ENCODE assay signal across 9 mouse cellular contexts in genomic region chr2:84838993-84839980, GRCm38 (mm10). TPM values are rescaled to one million over a fixed set of nuclear protein-coding genes. Genes with fewer than 3 reads are reported as not detected.
DNase-seq lines count a peak whose midpoint lies in the region; ATAC-seq and TF ChIP-seq lines count a peak whose summit lies in the region.
"Had no signal": no experiment of that assay in that cellular context is flagged by ENCODE, and none has a peak within 500 bp of the region (broad histone marks: within the 10 kb centered on the region; RNA-seq: fewer than 3 reads in every experiment).

No protein-coding gene starts in this region.

- no peaks in the 10 kb centered on the region for H3K9me3 ChIP-seq in embryonic facial prominence, embryonic 12.5 days
- no peaks in the 10 kb centered on the region for H3K9me3 ChIP-seq in heart, embryonic 14.5 days (ENCODE audit: control insufficient read depth, low read length)
- no peaks in the 10 kb centered on the region for H3K9me3 ChIP-seq in limb, embryonic 14.5 days (ENCODE audit: control insufficient read depth, low read length)

- H3K27me3 ChIP-seq in embryonic facial prominence, embryonic 12.5 days, result peaks cover 4% of the 10 kb centered on the region; the same call in 1 of the 2 replicates
- H3K27me3 ChIP-seq in heart, embryonic 14.5 days (ENCODE audit: control insufficient read depth, insufficient read depth, low read length), result peaks cover 7% of the 10 kb centered on the region; the same call in 1 of the 2 replicates
- no peaks in the 10 kb centered on the region for H3K27me3 ChIP-seq in limb, embryonic 14.5 days (ENCODE audit: control insufficient read depth, insufficient read depth, low read length)

- peaks cover 14% of the 10 kb centered on the region for H3K4me1 ChIP-seq in embryonic facial prominence, embryonic 12.5 days
- H3K4me1 ChIP-seq in heart, embryonic 14.5 days (ENCODE audit: control insufficient read depth in 2 of 2, insufficient read depth in 2 of 2, low read length in 2 of 2), result peaks cover 22 to 26% of the 10 kb centered on the region in 2 experiments
- H3K4me1 ChIP-seq in limb, embryonic 14.5 days (ENCODE audit: control insufficient read depth, insufficient read depth, low read length), result peaks cover 20% of the 10 kb centered on the region

- H3K36me3 ChIP-seq in embryonic facial prominence, embryonic 12.5 days, result no peaks in the 10 kb centered on the region
- 0 out of 2 replicates have a peak, but pooled peaks cover 13% of the 10 kb centered on the region for H3K36me3 ChIP-seq in heart, embryonic 14.5 days (ENCODE audit: control insufficient read depth, insufficient read depth, low read length)
- H3K36me3 ChIP-seq in limb, embryonic 14.5 days (ENCODE audit: control insufficient read depth, insufficient read depth, low read length), result no peaks in the 10 kb centered on the region; the same call in 1 of the 2 replicates

- H3K4me3 ChIP-seq in embryonic facial prominence, embryonic 12.5 days, result peak overlapping the region; percentile 73
- peak overlapping the region; percentile 74 to 78 for H3K4me3 ChIP-seq in heart, embryonic 14.5 days (ENCODE audit: control insufficient read depth in 1 of 2, insufficient read depth in 1 of 2, low read depth in 1 of 2, low read length in 2 of 2)
- H3K4me3 ChIP-seq in limb, embryonic 14.5 days (replicated peaks; ENCODE audit: low read length), result peak overlapping the region; percentile 66

- peak; percentile 25 for ATAC-seq in embryonic facial prominence, embryonic 12.5 days (ENCODE audit: insufficient number of reproducible peaks, insufficient read depth, low FRiP score, low TSS enrichment)
- no peak for ATAC-seq in heart, embryonic 14.5 days (ENCODE audit: insufficient number of reproducible peaks, insufficient read depth, low FRiP score, low read depth)
- peak; percentile 24; the same call in 1 of the 2 replicates for ATAC-seq in limb, embryonic 14.5 days (ENCODE audit: low FRiP score, low read depth)

- peak overlapping the region; percentile 90 for H3K27ac ChIP-seq in embryonic facial prominence, embryonic 12.5 days
- peak overlapping the region; percentile 90 to 96 for H3K27ac ChIP-seq in heart, embryonic 14.5 days (replicated peaks in 1 of 2; ENCODE audit: control insufficient read depth in 1 of 2, insufficient read depth in 1 of 2, low read depth in 2 of 2, low read length in 2 of 2)
- peak overlapping the region; percentile 83 for H3K27ac ChIP-seq in limb, embryonic 14.5 days (replicated peaks; ENCODE audit: low read depth, low read length)

- H3K4me2 ChIP-seq in embryonic facial prominence, embryonic 12.5 days (replicated peaks), result peak overlapping the region; percentile 86
- peak overlapping the region; percentile 92 for H3K4me2 ChIP-seq in heart, embryonic 14.5 days (ENCODE audit: low read length)
- peak overlapping the region; percentile 80 for H3K4me2 ChIP-seq in limb, embryonic 14.5 days (replicated peaks; ENCODE audit: low read depth, low read length, severe bottlenecking)

- H3K9ac ChIP-seq in embryonic facial prominence, embryonic 12.5 days, result peak overlapping the region; percentile 79
- peak overlapping the region; percentile 80 for H3K9ac ChIP-seq in heart, embryonic 14.5 days (ENCODE audit: low read length)
- peak overlapping the region; percentile 75 for H3K9ac ChIP-seq in limb, embryonic 14.5 days (ENCODE audit: low read depth, low read length, severe bottlenecking)

- under 1% methylated on average over 47 of the region's 47 CpGs for WGBS in embryonic facial prominence, embryonic 12.5 days
- WGBS in heart, embryonic 14.5 days, result under 1% methylated on average over 47 of the region's 47 CpGs
- WGBS in limb, embryonic 14.5 days, result under 1% methylated on average over 47 of the region's 47 CpGs

- DNase-seq in heart, adult 18-20 months, result peak; percentile 60 to 65
- no peak for DNase-seq in heart, adult 8-10 months (ENCODE audit: low spot score)
- peak; percentile 59 for DNase-seq in limb, embryonic 14.5 days (ENCODE audit: low spot score)
- peak; percentile 60 for DNase-seq in neural tube, embryonic 10.5 days (ENCODE audit: extremely low spot score, low spot score)
- DNase-seq in urinary bladder, adult 2 months (ENCODE audit: low spot score), result peak; percentile 34
- DNase-seq in adipocyte (ENCODE audit: low spot score), result no peak

- TF ChIP-seq POLR2A in limb, embryonic 14.5 days (IDR thresholded peaks at IDR 0.05; ENCODE audit: borderline replicate concordance, extremely low read depth, insufficient read depth, insufficient read length), result no peak

RNA-seq across cellular contexts. Expression of gene Slc43a1, which starts 0.6 kb away (rescaled TPM):
- 1 to 10 TPM; 2.6 to 3.3 TPM for total RNA-seq in heart, adult 18-20 months (2021)
- total RNA-seq in heart, adult 8-10 months (2022), result 1 to 10 TPM; 1.6 to 2.8 (median 2.2) TPM
- 19.0 and 19.6 TPM in 2 replicates for polyA plus RNA-seq in embryonic facial prominence, embryonic 12.5 days (2016; fragmentation: Nextera tagmentation; extraction: Ambion mirVana)
- 9.2 and 10.5 TPM in 2 replicates for polyA plus RNA-seq in heart, embryonic 14.5 days (2014; fragmentation: Nextera tagmentation; extraction: Ambion mirVana)
- polyA plus RNA-seq in limb, embryonic 14.5 days (2012; rRNA removed), result 25.8 and 35.9 TPM in 2 replicates
- polyA plus RNA-seq in limb, embryonic 14.5 days (2014; fragmentation: Nextera tagmentation; extraction: Ambion mirVana), result 15.5 and 18.5 TPM in 2 replicates
- polyA plus RNA-seq in urinary bladder, adult 2 months (2012; rRNA removed), result 11.4 and 12.6 TPM in 2 replicates

RNA-seq across cellular contexts. Expression of gene Timm10, which starts 12.5 kb away (rescaled TPM):
- 100 to 1,000 TPM; 109 to 146 TPM for total RNA-seq in heart, adult 18-20 months (2021)
- 100 to 1,000 TPM; 119 to 134 (median 122) TPM for total RNA-seq in heart, adult 8-10 months (2022)
- 39.4 and 41.3 TPM in 2 replicates for polyA plus RNA-seq in embryonic facial prominence, embryonic 12.5 days (2016; fragmentation: Nextera tagmentation; extraction: Ambion mirVana)
- polyA plus RNA-seq in heart, embryonic 14.5 days (2014; fragmentation: Nextera tagmentation; extraction: Ambion mirVana), result 90.3 and 94.1 TPM in 2 replicates
- polyA plus RNA-seq in limb, embryonic 14.5 days (2012; rRNA removed), result 52.3 and 59.7 TPM in 2 replicates
- 56.0 and 58.4 TPM in 2 replicates for polyA plus RNA-seq in limb, embryonic 14.5 days (2014; fragmentation: Nextera tagmentation; extraction: Ambion mirVana)
- 35.0 and 47.5 TPM in 2 replicates for polyA plus RNA-seq in urinary bladder, adult 2 months (2012; rRNA removed)

RNA-seq across cellular contexts. Expression of gene Smtnl1, which starts 16.8 kb away (rescaled TPM):
- not detected for total RNA-seq in heart, adult 18-20 months (2021)
- under 1 TPM in 2 of 4 experiments, not detected in 2; 0.14 to 0.16 TPM for total RNA-seq in heart, adult 8-10 months (2022)
- polyA plus RNA-seq in embryonic facial prominence, embryonic 12.5 days (2016; fragmentation: Nextera tagmentation; extraction: Ambion mirVana), result 0.13 and 0.23 TPM in 2 replicates
- polyA plus RNA-seq in heart, embryonic 14.5 days (2014; fragmentation: Nextera tagmentation; extraction: Ambion mirVana), result 0.11 and 0.19 TPM in 2 replicates
- polyA plus RNA-seq in limb, embryonic 14.5 days (2012; rRNA removed), result 0.06 and 0.24 TPM in 2 replicates
- polyA plus RNA-seq in limb, embryonic 14.5 days (2014; fragmentation: Nextera tagmentation; extraction: Ambion mirVana), result 0.22 and 0.55 TPM in 2 replicates
- polyA plus RNA-seq in urinary bladder, adult 2 months (2012; rRNA removed), result not detected in 2 replicates
- polyA plus RNA-seq: Patski had no signal

RNA-seq across cellular contexts. Expression of gene Ube2l6, which starts 40.7 kb away (rescaled TPM):
- 10 to 100 TPM; 30.0 to 33.2 TPM for total RNA-seq in heart, adult 18-20 months (2021)
- total RNA-seq in heart, adult 8-10 months (2022), result 10 to 100 TPM; 11.8 to 37.6 (median 13.6) TPM
- polyA plus RNA-seq in embryonic facial prominence, embryonic 12.5 days (2016; fragmentation: Nextera tagmentation; extraction: Ambion mirVana), result 32.9 and 33.5 TPM in 2 replicates
- polyA plus RNA-seq in heart, embryonic 14.5 days (2014; fragmentation: Nextera tagmentation; extraction: Ambion mirVana), result 59.4 and 82.6 TPM in 2 replicates
- 20.9 and 24.6 TPM in 2 replicates for polyA plus RNA-seq in limb, embryonic 14.5 days (2012; rRNA removed)
- 33.5 and 37.2 TPM in 2 replicates for polyA plus RNA-seq in limb, embryonic 14.5 days (2014; fragmentation: Nextera tagmentation; extraction: Ambion mirVana)
- polyA plus RNA-seq in urinary bladder, adult 2 months (2012; rRNA removed), result 36.2 and 36.3 TPM in 2 replicates

RNA-seq across cellular contexts. Expression of gene Rtn4rl2, which starts 47.2 kb away (rescaled TPM):
- total RNA-seq in heart, adult 18-20 months (2021), result 1 to 10 TPM; 3.0 to 3.5 TPM
- 1 to 10 TPM; 1.6 to 3.9 (median 2.3) TPM for total RNA-seq in heart, adult 8-10 months (2022)
- polyA plus RNA-seq in embryonic facial prominence, embryonic 12.5 days (2016; fragmentation: Nextera tagmentation; extraction: Ambion mirVana), result 5.2 and 5.4 TPM in 2 replicates
- 2.2 TPM in 2 replicates for polyA plus RNA-seq in heart, embryonic 14.5 days (2014; fragmentation: Nextera tagmentation; extraction: Ambion mirVana)
- polyA plus RNA-seq in limb, embryonic 14.5 days (2012; rRNA removed), result 4.5 and 6.5 TPM in 2 replicates
- polyA plus RNA-seq in limb, embryonic 14.5 days (2014; fragmentation: Nextera tagmentation; extraction: Ambion mirVana), result 1.5 and 1.9 TPM in 2 replicates
- 1.4 and 1.6 TPM in 2 replicates for polyA plus RNA-seq in urinary bladder, adult 2 months (2012; rRNA removed)

Comparison
In these comparisons a context has a peak if more than half of its experiments do, and no peak if none do; other contexts are left out.
1. DNase-seq: peak in heart, adult 18-20 months (2 of 2), limb, embryonic 14.5 days (single experiment), neural tube, embryonic 10.5 days (single experiment) and urinary bladder, adult 2 months (single experiment); none in heart, adult 8-10 months (single experiment) and adipocyte (single experiment).
2. Peak in every context shown above with its lines, with median percentiles within 50 percentile points of each other: H3K27ac ChIP-seq, H3K4me2 ChIP-seq, H3K4me3 ChIP-seq and H3K9ac ChIP-seq.